Mouse (Mus musculus) embryonic facial prominence, embryonic 14.5 days (tissue): ENCODE data around the gene Mboat7. TPM values are rescaled to one million over a fixed set of nuclear protein-coding genes. Genes with fewer than 3 reads are reported as not detected.
"Not testable (repeated sequence)": the region's sequence is repeated elsewhere in the genome, so short reads cannot be mapped to it uniquely, and the experiment has no call there.

Experiments
- ATAC-seq: fragments of 200-750 bp; cut with Nextera tagmentation; 2 replicates; pipeline ENCODE4 v1.8.0; 2017; ENCODE audit warnings: low read depth, moderate number of reproducible peaks, moderate TSS enrichment
- DNase-seq: peaks from one replicate; pipeline ENCODE4 v3.0.0-alpha.2; 2015; ENCODE audit warnings: low spot score
- H3K27ac ChIP-seq: fragments of 300-500 bp; sonication (generic); replicated peaks from 2 replicates; pipeline ENCODE4 v1.5.1; 2014; ENCODE audit warnings: low read depth, mild to moderate bottlenecking, low read length, moderate library complexity
- H3K27me3 ChIP-seq: fragments of 300-500 bp; sonication (generic); replicated peaks from 2 replicates; pipeline ENCODE4 v1.6.1; 2014; ENCODE audit warnings: low read length; ENCODE audit not compliant: control insufficient read depth, insufficient read depth
- H3K36me3 ChIP-seq: fragments of 300-500 bp; sonication (generic); 2 replicates; pipeline ENCODE4 v1.6.1; 2014; ENCODE audit warnings: low read length, mixed read lengths; ENCODE audit not compliant: control insufficient read depth, insufficient read depth
- H3K4me1 ChIP-seq: fragments of 300-500 bp; sonication (generic); 2 replicates; pipeline ENCODE4 v1.6.1; 2014; ENCODE audit warnings: antibody characterized with exemption, low read length; ENCODE audit not compliant: control insufficient read depth, insufficient read depth
- H3K4me2 ChIP-seq: fragments of 300-500 bp; sonication (generic); 2 replicates; pipeline ENCODE4 v1.6.1; 2014; ENCODE audit warnings: low read depth, mild to moderate bottlenecking, low read length, moderate library complexity, mixed read lengths
- H3K4me3 ChIP-seq: fragments of 300-500 bp; sonication (generic); 2 replicates; pipeline ENCODE4 v1.5.1; 2014; ENCODE audit warnings: low read depth, mild to moderate bottlenecking, low read length
- H3K9ac ChIP-seq: fragments of 300-500 bp; sonication (generic); 2 replicates; pipeline ENCODE4 v1.6.1; 2014; ENCODE audit warnings: low read depth, mild to moderate bottlenecking, low read length, moderate library complexity, mixed read lengths
- H3K9me3 ChIP-seq: fragments of 300-500 bp; sonication (generic); 2 replicates; pipeline ENCODE4 v1.6.1; 2016; ENCODE audit warnings: low read length; ENCODE audit not compliant: control insufficient read depth
- WGBS: fragments of 180-500 bp; shearing (Covaris S2); extraction: QIAGEN DNeasy Blood & Tissue Kit; methylation state at CpG from one replicate; pipeline ENCODE4 v1.1.7; 2014; 5-methylcytosine and 5-hydroxymethylcytosine counted together
- polyA plus RNA-seq: library from polyadenylated mRNA; unstranded; fragments of >200 nt; fragmentation: Nextera tagmentation; extraction: Ambion mirVana; gene quantifications from 2 replicates; pipeline ENCODE4 v1.2.1, GENCODE M21; 2014

Gene Mboat7
- polyA plus RNA-seq, 1 experiment from 2014 or later, result 44.5 TPM

DNA sequence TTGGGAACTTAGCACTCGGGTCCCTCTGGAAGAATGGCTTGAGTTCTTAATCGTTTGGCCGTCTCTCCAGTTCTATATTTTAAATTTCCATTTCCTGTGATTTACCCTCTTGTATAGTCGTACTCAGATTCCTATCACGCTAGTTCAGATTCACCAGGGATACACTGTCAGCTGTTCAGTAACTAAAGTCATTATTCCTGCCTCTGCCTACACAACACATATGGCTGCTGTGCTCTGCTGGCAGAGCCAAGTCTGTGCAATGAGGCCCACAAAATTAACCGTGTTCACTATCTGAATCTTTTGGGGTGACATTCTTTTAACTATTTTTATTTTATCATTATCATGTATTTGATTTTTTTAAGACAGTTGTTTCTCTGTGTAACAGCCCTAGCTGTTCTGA, 5.1 kb upstream of the Mboat7 start:
- Histone ChIP-seq H3K9ac (no peak overlapping the region), H3K4me2 (no peak overlapping the region), H3K27ac (no peak overlapping the region), H3K4me1 (peaks cover 5% of the 10 kb centered on the region), H3K27me3 (no peaks in the 10 kb centered on the region), H3K36me3 (peaks cover 61% of the 10 kb centered on the region), H3K9me3 (no peaks in the 10 kb centered on the region), H3K4me3 (no peak overlapping the region)
- 95% methylated on average over 6 of the region's 6 CpGs for WGBS
- DNase-seq (no peak), ATAC-seq (no peak)

DNA sequence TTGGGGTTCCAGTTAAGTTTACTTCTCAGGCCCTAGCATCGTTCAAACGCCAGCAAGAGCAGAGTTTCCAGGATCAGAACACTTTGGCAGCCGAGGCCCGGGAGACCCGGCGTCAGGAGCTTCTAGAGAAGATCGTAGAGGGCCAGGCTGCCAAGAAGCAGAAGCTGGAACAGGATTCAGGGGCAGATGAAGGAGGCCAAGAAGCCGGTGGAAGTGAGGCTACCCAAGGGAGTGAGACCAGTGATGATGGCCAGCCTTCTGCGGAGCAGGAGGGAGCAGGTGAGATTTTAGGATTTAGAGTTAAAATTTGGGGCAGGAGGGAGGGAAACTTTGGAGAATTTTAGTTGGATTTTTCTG, 1.6 kb upstream of the Mboat7 start:
- DNase-seq, H3K4me1 ChIP-seq, H3K9me3 ChIP-seq, ATAC-seq, H3K27me3 ChIP-seq: not testable (repeated sequence)
- peaks cover 44% of the 10 kb centered on the region for H3K36me3 ChIP-seq
- H3K4me2 ChIP-seq, result peak overlapping the region; percentile 88
- peak overlapping the region; percentile 97 for H3K27ac ChIP-seq
- peak overlapping the region; percentile 74 for H3K4me3 ChIP-seq
- peak overlapping the region; percentile 87 for H3K9ac ChIP-seq
- 2% methylated on average over 9 of the region's 9 CpGs for WGBS

DNA sequence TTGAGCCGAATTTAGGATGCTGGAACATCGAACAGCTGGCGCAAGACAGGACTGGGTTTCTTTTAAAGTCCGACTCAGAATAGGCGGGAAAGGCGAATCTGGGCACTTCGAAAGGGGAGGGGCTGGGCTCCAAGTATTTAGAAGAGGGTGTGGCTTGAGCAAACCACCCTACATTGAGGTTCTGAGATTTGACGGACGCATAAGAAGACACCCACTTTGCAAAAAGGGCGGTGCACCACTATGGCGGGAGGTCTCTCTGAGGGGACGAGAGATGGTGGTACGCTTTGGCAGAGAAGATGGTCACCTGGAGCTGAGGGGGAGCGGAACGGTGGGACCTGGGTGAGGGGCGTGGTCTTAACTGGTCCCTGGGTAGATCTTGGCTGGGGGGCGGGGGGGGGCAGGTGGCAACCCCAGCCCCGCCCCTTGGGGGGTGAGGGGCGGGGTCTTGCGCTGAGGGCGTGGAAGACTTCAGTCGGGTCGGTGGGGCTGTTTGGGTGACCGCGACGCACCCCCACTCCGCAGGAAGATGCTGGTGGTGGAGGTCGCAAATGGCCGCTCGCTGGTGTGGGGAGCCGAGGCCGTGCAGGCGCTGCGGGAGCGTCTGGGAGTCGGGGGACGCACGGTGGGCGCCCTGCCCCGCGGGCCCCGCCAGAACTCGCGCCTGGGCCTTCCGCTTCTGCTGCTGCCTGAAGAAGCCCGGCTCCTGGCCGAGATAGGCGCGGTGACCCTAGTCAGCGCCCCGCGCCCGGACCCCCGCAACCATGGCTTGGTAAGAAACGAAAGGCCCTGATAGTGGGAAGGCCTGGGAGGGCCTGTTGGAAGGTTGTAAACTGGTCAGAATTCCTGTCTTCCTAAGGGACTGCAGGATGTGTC, 989 bp upstream of the Mboat7 start:
- under 1% methylated on average over 20 of the region's 55 CpGs for WGBS
- peak overlapping the region; percentile 74 for H3K4me3 ChIP-seq
- ATAC-seq, result peak; percentile 58
- peak; percentile 97 for DNase-seq
- no peaks in the 10 kb centered on the region for H3K27me3 ChIP-seq
- H3K27ac ChIP-seq, result peak overlapping the region; percentile 97
- H3K9ac ChIP-seq, result peak overlapping the region; percentile 87
- no peaks in the 10 kb centered on the region for H3K9me3 ChIP-seq
- H3K4me2 ChIP-seq, result peak overlapping the region; percentile 88
- peaks cover 8% of the 10 kb centered on the region for H3K4me1 ChIP-seq
- H3K36me3 ChIP-seq, result peaks cover 37% of the 10 kb centered on the region

DNA sequence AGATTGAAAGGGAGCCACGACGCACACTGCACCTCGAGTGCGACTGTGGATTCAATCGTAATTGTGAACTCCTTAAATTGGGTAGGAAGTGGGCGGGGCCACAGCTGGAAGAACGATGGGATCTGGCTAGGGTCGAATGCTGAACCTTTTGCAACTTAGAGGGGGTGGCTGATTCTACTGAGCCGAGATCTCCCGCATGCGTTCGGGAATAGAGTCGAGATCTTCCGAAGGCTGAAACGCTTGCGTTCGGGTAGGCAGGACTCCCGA, 419 bp upstream of the Mboat7 start:
- no peak for ATAC-seq
- H3K9ac ChIP-seq, result peak overlapping the region; percentile 87
- no peaks in the 10 kb centered on the region for H3K27me3 ChIP-seq
- peaks cover 32% of the 10 kb centered on the region for H3K36me3 ChIP-seq
- H3K4me2 ChIP-seq, result peak overlapping the region; percentile 88
- H3K27ac ChIP-seq, result peak overlapping the region; percentile 97
- H3K9me3 ChIP-seq, result no peaks in the 10 kb centered on the region
- 0% methylated on average over 18 of the region's 18 CpGs for WGBS
- peaks cover 8% of the 10 kb centered on the region for H3K4me1 ChIP-seq
- DNase-seq, result no peak
- peak overlapping the region; percentile 74 for H3K4me3 ChIP-seq

DNA sequence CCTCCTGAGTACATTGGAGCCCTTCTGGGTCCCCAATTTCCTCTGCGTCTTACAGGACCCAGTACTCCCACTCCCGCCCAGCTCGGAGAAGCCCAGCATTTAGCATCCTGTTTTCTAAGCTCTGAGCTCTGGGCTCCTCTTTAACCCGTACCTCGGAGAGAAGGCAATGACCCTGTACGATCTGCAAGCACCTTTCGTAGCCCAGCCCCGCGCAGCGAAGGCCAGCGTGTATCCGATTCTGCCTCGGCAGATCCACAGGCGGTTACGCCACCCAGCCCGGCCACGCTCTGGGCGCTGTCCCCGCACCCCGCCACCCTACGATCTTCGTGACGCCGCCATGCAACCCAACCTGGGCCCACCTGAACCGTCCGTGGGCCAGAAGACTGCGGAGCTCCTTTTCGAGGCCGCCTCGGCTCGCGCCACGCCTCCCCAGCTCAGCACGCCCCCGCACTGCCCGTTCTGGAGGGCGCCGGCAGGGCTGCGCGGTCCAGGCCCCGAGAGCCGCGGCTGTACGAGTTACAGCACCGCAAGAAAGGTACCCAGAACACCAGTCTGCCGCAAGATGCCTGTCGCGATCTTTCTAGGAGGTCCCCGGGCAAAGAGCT, 839 bp downstream of the Mboat7 start, which contains the start of gene Tsen34:
Gene Tsen34 (plus strand): TSS at position 482 of the 605 bp plus-strand sequence.
- Histone ChIP-seq H3K36me3 (peaks cover 30% of the 10 kb centered on the region), H3K9ac (peak within 1 kb of the TSS; percentile 87), H3K4me2 (peak within 1 kb of the TSS; percentile 88), H3K4me1 (peaks cover 8% of the 10 kb centered on the region), H3K9me3 (no peaks in the 10 kb centered on the region), H3K4me3 (peak within 1 kb of the TSS; percentile 74), H3K27ac (peak within 1 kb of the TSS; percentile 97), H3K27me3 (no peaks in the 10 kb centered on the region)
- DNase-seq (no peak), ATAC-seq (no peak; the same call in 1 of the 2 replicates)
- under 1% methylated on average over 27 of the region's 49 CpGs for WGBS

DNA sequence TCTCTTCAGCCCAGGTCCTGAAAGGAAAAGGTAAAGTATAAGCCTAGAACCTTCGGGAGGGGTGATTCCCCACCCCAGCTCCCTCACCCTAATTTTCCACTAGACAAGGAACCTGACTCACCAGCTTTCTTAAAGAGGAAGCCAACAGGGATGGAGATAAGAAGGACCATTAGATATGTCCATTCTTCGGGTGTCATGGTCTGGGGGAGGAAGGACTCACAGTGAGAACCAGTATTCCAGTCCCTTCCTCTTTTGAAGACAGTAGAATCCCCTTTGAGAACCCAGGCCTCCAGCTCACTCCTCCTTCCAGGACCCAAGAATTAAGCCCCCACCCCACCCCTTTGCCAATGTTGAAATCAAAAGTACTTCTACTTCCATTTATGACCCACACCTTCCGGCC, 1.4 kb downstream of the Mboat7 start:
- Histone ChIP-seq H3K27me3 (no peaks in the 10 kb centered on the region), H3K4me1 (peaks cover 8% of the 10 kb centered on the region), H3K27ac (no peak overlapping the region), H3K9me3 (no peaks in the 10 kb centered on the region), H3K9ac (peak overlapping the region; percentile 87), H3K4me3 (peak overlapping the region; percentile 74), H3K36me3 (peaks cover 30% of the 10 kb centered on the region), H3K4me2 (peak overlapping the region; percentile 88)
- DNase-seq, result no peak
- 30% methylated on average over 3 of the region's 3 CpGs for WGBS
- no peak for ATAC-seq

DNA sequence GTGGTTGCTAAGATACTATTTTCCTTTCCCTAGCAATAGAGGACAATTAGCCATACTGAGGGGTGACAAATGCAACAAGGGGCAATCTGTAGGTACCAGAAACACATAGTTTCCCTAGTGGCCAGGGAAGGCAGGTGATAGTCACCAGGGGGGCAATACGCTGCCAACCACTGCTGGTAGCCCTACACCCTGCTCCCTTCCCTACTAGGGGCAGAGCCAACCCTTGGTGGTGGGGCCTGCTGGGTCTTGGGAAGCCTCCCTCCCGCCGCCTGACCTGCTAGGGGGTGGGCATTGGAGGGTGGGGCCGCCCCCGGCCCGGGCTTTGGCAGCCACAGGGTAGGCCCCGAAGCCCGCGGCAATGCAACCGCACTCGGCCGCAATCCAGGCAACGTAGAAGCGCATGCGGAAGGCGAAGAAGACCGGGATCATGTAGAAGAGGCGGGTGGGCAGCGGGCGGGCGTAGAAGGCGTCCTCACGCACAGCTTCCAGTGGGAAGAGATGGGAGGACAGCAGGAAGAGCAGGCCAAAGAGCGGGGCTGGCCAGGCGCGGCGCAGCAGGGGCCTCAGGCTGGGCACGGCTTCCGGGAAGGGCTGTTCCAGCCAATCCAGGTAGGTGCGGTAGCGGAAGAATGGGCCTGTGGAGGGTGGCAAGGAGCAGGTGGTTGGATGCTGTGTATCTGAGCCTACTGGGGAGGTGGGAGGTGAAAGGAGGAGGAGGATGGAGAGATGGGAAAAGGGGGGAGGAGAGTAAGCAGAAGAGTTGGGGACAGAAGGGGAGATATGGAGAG, 7.7 kb downstream of the Mboat7 start:
- Histone ChIP-seq H3K4me2 (no peak overlapping the region), H3K27me3 (no peaks in the 10 kb centered on the region), H3K36me3 (peaks cover 49% of the 10 kb centered on the region), H3K4me1 (no peaks in the 10 kb centered on the region), H3K27ac (no peak overlapping the region), H3K4me3 (no peak overlapping the region), H3K9ac (no peak overlapping the region), H3K9me3 (no peaks in the 10 kb centered on the region)
- 85% methylated on average over 30 of the region's 31 CpGs for WGBS
- DNase-seq (no peak), ATAC-seq (no peak)

DNA sequence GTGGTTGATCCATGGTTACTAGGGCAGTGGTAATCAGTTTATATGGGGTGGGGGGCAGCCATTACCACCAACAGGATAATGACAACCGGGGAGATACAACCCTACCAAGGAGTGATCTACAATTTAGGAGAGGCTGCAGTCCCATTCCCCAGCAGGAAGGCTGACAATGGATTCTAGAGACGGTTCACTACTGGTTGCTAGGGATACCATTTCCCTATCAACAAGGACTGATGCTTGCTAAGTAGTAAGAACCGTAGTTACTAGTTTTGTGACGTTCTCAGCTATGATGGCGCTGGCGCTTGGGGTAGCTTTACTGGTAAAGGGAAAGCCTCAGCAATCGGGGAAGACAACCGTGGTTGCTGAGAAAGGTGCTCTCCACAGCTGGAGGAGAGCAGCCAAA, 8.6 kb downstream of the Mboat7 start:
- WGBS, result 87% methylated on average over 8 of the region's 8 CpGs
- Histone ChIP-seq H3K4me3 (no peak overlapping the region), H3K4me1 (no peaks in the 10 kb centered on the region), H3K27ac (no peak overlapping the region), H3K27me3 (no peaks in the 10 kb centered on the region), H3K4me2 (no peak overlapping the region), H3K9me3 (no peaks in the 10 kb centered on the region), H3K36me3 (peaks cover 54% of the 10 kb centered on the region), H3K9ac (no peak overlapping the region)
- no peak for DNase-seq
- no peak for ATAC-seq
